Mouse (Mus musculus) hindbrain, embryonic 14.5 days (tissue): Measurements from ENCODE around the gene Fam181a. TPM values are rescaled to one million over a fixed set of nuclear protein-coding genes. Genes with fewer than 3 reads are reported as not detected.

ENCODE experiments used
- ATAC-seq: fragments of 200-750 bp; cut with Nextera tagmentation; 2 replicates; pipeline ENCODE4 v1.8.0; 2017; ENCODE audit warnings: moderate number of reproducible peaks, mild to moderate bottlenecking, moderate TSS enrichment, moderate library complexity; ENCODE audit not compliant: low FRiP score
- DNase-seq: peaks from one replicate; pipeline ENCODE4 v3.0.0-alpha.2; 2015; ENCODE audit warnings: low spot score
- H3K27ac ChIP-seq: fragments of 300-500 bp; sonication (generic); 2 replicates; pipeline ENCODE4 v1.5.1; 2014; ENCODE audit warnings: mild to moderate bottlenecking, moderate library complexity
- H3K27me3 ChIP-seq: fragments of 300-500 bp; sonication (generic); 2 replicates; pipeline ENCODE4 v1.6.1; 2014; ENCODE audit warnings: mild to moderate bottlenecking, low read length, mixed read lengths; ENCODE audit not compliant: control insufficient read depth, insufficient read depth
- H3K36me3 ChIP-seq: fragments of 300-500 bp; sonication (generic); replicated peaks from 2 replicates; pipeline ENCODE4 v1.6.1; 2014; ENCODE audit not compliant: control insufficient read depth, insufficient read depth
- H3K4me1 ChIP-seq: fragments of 300-500 bp; sonication (generic); replicated peaks from 2 replicates; pipeline ENCODE4 v1.6.1; 2014; ENCODE audit warnings: antibody characterized with exemption, low read length, mixed read lengths; ENCODE audit not compliant: control insufficient read depth, insufficient read depth
- H3K4me2 ChIP-seq: fragments of 300-500 bp; sonication (generic); replicated peaks from 2 replicates; pipeline ENCODE4 v1.6.1; 2014; ENCODE audit warnings: mild to moderate bottlenecking, moderate library complexity
- H3K4me3 ChIP-seq: fragments of 300-500 bp; sonication (generic); replicated peaks from 2 replicates; pipeline ENCODE4 v1.5.1; 2014; ENCODE audit warnings: mild to moderate bottlenecking, low read length
- H3K9ac ChIP-seq: fragments of 300-500 bp; sonication (generic); 2 replicates; pipeline ENCODE4 v1.6.1; 2014
- H3K9me3 ChIP-seq: fragments of 300-500 bp; sonication (generic); 2 replicates; pipeline ENCODE4 v1.6.1; 2016; ENCODE audit warnings: low read length; ENCODE audit not compliant: control insufficient read depth
- WGBS: fragments of 180-500 bp; shearing (Covaris S2); extraction: QIAGEN DNeasy Blood & Tissue Kit; methylation state at CpG from one replicate; pipeline ENCODE4 v1.1.7; 2014; 5-methylcytosine and 5-hydroxymethylcytosine counted together
- polyA plus RNA-seq: library from polyadenylated mRNA; unstranded; fragments of >200 nt; fragmentation: Nextera tagmentation; extraction: Ambion mirVana; gene quantifications from 2 replicates; pipeline ENCODE4 v1.2.1, GENCODE M21; 2014

Fam181a gene
- polyA plus RNA-seq, 1 experiment from 2014 or later, result 8.3 TPM

- ATAC-seq, result no peak
- H3K27me3 ChIP-seq, result peaks cover 9% of the 10 kb centered on the region; the same call in 1 of the 2 replicates
- no peak for DNase-seq
- peaks cover 32% of the 10 kb centered on the region for H3K4me1 ChIP-seq
- no peak overlapping the region for H3K9ac ChIP-seq
- H3K9me3 ChIP-seq, result no peaks in the 10 kb centered on the region
- no peaks in the 10 kb centered on the region for H3K36me3 ChIP-seq
- H3K27ac ChIP-seq, result no peak overlapping the region
- WGBS, result 72% methylated on average over 8 of the region's 8 CpGs
- no peak overlapping the region for H3K4me3 ChIP-seq
- H3K4me2 ChIP-seq, result no peak overlapping the region
These were observed 1.1 kb downstream of the Fam181a start for GRCm38 (mm10) chr12:103311921-103312320.

- H3K27ac ChIP-seq, result peak overlapping the region; percentile 70
- peak overlapping the region; percentile 56 for H3K4me2 ChIP-seq
- H3K36me3 ChIP-seq, result no peaks in the 10 kb centered on the region
- ATAC-seq (no peak), DNase-seq (no peak)
- peaks cover 9% of the 10 kb centered on the region; the same call in 1 of the 2 replicates for H3K27me3 ChIP-seq
- peaks cover 32% of the 10 kb centered on the region for H3K4me1 ChIP-seq
- H3K9me3 ChIP-seq, result no peaks in the 10 kb centered on the region
- no peak overlapping the region for H3K4me3 ChIP-seq
- no peak overlapping the region for H3K9ac ChIP-seq
- 42% methylated on average over 6 of the region's 6 CpGs for WGBS
These were observed 2.5 kb downstream of the Fam181a start for GRCm38 (mm10) chr12:103313274-103313673.

GRCm38 (mm10) chr12:103313871-103314639, 3.3 kb downstream of the Fam181a start:
- ATAC-seq (peak; percentile 68), DNase-seq (peak; percentile 68)
- 0 out of 2 replicates have a peak overlapping the region, but pooled peaks have one; percentile 28 for H3K4me3 ChIP-seq
- peak overlapping the region; percentile 56 for H3K4me2 ChIP-seq
- H3K27ac ChIP-seq, result peak overlapping the region; percentile 70
- no peaks in the 10 kb centered on the region for H3K9me3 ChIP-seq
- WGBS, result 13% methylated on average over 21 of the region's 21 CpGs
- peak overlapping the region; percentile 38; the same call in 1 of the 2 replicates for H3K9ac ChIP-seq
- H3K36me3 ChIP-seq, result no peaks in the 10 kb centered on the region
- H3K4me1 ChIP-seq, result peaks cover 32% of the 10 kb centered on the region
- peaks cover 9% of the 10 kb centered on the region; the same call in 1 of the 2 replicates for H3K27me3 ChIP-seq

- Histone ChIP-seq H3K27ac (peak overlapping the region; percentile 70), H3K27me3 (peaks cover 9% of the 10 kb centered on the region; the same call in 1 of the 2 replicates), H3K9ac (peak overlapping the region; percentile 53), H3K4me2 (peak overlapping the region; percentile 56), H3K9me3 (no peaks in the 10 kb centered on the region), H3K4me1 (peaks cover 32% of the 10 kb centered on the region), H3K4me3 (peak overlapping the region; percentile 28), H3K36me3 (no peaks in the 10 kb centered on the region)
- DNase-seq, result peak; percentile 41
- ATAC-seq, result peak; percentile 80
- 2% methylated on average over 25 of the region's 25 CpGs for WGBS
These were observed 4.0 kb downstream of the Fam181a start for GRCm38 (mm10) chr12:103314640-103315361.

- H3K36me3 ChIP-seq, result no peaks in the 10 kb centered on the region
- peak overlapping the region; percentile 26; the same call in 1 of the 2 replicates for H3K9ac ChIP-seq
- H3K4me2 ChIP-seq, result peak overlapping the region; percentile 56
- H3K4me3 ChIP-seq, result peak overlapping the region; percentile 28
- DNase-seq (no peak), ATAC-seq (no peak)
- peaks cover 9% of the 10 kb centered on the region; the same call in 1 of the 2 replicates for H3K27me3 ChIP-seq
- 23% methylated on average over 20 of the region's 20 CpGs for WGBS
- no peak overlapping the region for H3K27ac ChIP-seq
- peaks cover 32% of the 10 kb centered on the region for H3K4me1 ChIP-seq
- no peaks in the 10 kb centered on the region for H3K9me3 ChIP-seq
These were observed 5.2 kb downstream of the Fam181a start for GRCm38 (mm10) chr12:103315831-103316545.

GRCm38 (mm10) chr12:103322801-103323200, 12.0 kb downstream of the Fam181a start:
- no peak overlapping the region for H3K27ac ChIP-seq
- no peak overlapping the region for H3K4me3 ChIP-seq
- peaks cover 9% of the 10 kb centered on the region for H3K27me3 ChIP-seq
- 33% methylated on average over 3 of the region's 3 CpGs for WGBS
- H3K4me1 ChIP-seq, result no peaks in the 10 kb centered on the region
- no peaks in the 10 kb centered on the region for H3K36me3 ChIP-seq
- ATAC-seq, result no peak
- no peak overlapping the region for H3K9ac ChIP-seq
- H3K4me2 ChIP-seq, result no peak overlapping the region
- DNase-seq, result no peak
- no peaks in the 10 kb centered on the region for H3K9me3 ChIP-seq

- Histone ChIP-seq H3K4me3 (peak overlapping the region; percentile 31), H3K36me3 (no peaks in the 10 kb centered on the region), H3K4me2 (peak overlapping the region; percentile 48), H3K27me3 (peaks cover 15% of the 10 kb centered on the region), H3K4me1 (no peaks in the 10 kb centered on the region), H3K27ac (no peak overlapping the region), H3K9ac (peak overlapping the region; percentile 43; the same call in 1 of the 2 replicates), H3K9me3 (no peaks in the 10 kb centered on the region)
- DNase-seq (peak; percentile 92), ATAC-seq (peak; percentile 94)
- WGBS, result 7% methylated on average over 60 of the region's 60 CpGs
These were observed 14.5 kb downstream of the Fam181a start for GRCm38 (mm10) chr12:103325156-103325857.

GRCm38 (mm10) chr12:103326569-103326968, 15.8 kb downstream of the Fam181a start:
- peaks cover 15% of the 10 kb centered on the region for H3K27me3 ChIP-seq
- H3K4me1 ChIP-seq, result no peaks in the 10 kb centered on the region
- no peak overlapping the region for H3K27ac ChIP-seq
- no peaks in the 10 kb centered on the region for H3K36me3 ChIP-seq
- H3K4me3 ChIP-seq, result no peak overlapping the region
- H3K4me2 ChIP-seq, result no peak overlapping the region
- no peaks in the 10 kb centered on the region for H3K9me3 ChIP-seq
- H3K9ac ChIP-seq, result no peak overlapping the region
- 49% methylated on average over 4 of the region's 4 CpGs for WGBS
- DNase-seq, result no peak
- ATAC-seq, result no peak
